Mouse (Mus musculus): ENCODE results near the gene Phldb2. TPM values are rescaled to one million over a fixed set of nuclear protein-coding genes. Genes with fewer than 3 reads are reported as not detected.

Gene Phldb2
- polyA plus RNA-seq, 1 experiment from 2014 or later: 37.2 TPM

DNA sequence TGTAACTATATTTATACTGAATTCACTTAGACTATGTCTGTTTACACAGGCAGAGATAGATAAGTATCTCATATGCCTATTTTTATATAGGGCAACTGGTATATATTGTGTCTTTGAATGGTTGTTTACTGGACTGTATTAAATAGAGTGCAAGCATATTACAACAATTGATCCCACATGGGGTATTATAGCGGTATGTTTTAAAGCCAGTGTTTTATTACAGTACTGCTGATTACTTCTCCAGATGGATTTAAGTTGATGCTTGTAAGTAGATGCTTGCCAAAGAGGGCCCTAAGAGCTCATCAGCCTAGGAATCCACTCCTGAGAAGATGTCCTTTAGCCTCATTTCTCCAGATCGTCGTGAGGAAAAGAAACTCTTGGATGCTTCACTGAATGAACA lies 84.4 kb downstream of the Phldb2 start:
- no peaks in the 10 kb centered on the region for H3K36me3 ChIP-seq
- H3K9ac ChIP-seq: no peak overlapping the region
- peaks cover 21% of the 10 kb centered on the region for H3K4me1 ChIP-seq
- 73% methylated on average over 3 of the region's 3 CpGs for WGBS
- H3K4me3 ChIP-seq: no peak overlapping the region
- H3K27ac ChIP-seq (replicated peaks): no peak overlapping the region
- no peak overlapping the region for H3K4me2 ChIP-seq
- no peaks in the 10 kb centered on the region for H3K9me3 ChIP-seq
- ATAC-seq (ENCODE audit: extremely low read depth, insufficient number of reproducible peaks, low FRiP score, low TSS enrichment): no peak
- no peaks in the 10 kb centered on the region for H3K27me3 ChIP-seq (replicated peaks)

- ATAC-seq (ENCODE audit: extremely low read depth, insufficient number of reproducible peaks, low FRiP score, low TSS enrichment): no peak
- H3K9ac ChIP-seq: no peak overlapping the region
- H3K27ac ChIP-seq (replicated peaks): no peak overlapping the region
- H3K4me3 ChIP-seq: no peak overlapping the region
- H3K36me3 ChIP-seq: no peaks in the 10 kb centered on the region
- WGBS: 81% methylated on average over 5 of the region's 5 CpGs
- H3K4me2 ChIP-seq: no peak overlapping the region
- no peaks in the 10 kb centered on the region for H3K9me3 ChIP-seq
- H3K4me1 ChIP-seq: no peaks in the 10 kb centered on the region
- H3K27me3 ChIP-seq (replicated peaks): no peaks in the 10 kb centered on the region
Observed at GRCm38 (mm10) chr16:45857277-45857863, 96.0 kb downstream of the Phldb2 start.

DNA sequence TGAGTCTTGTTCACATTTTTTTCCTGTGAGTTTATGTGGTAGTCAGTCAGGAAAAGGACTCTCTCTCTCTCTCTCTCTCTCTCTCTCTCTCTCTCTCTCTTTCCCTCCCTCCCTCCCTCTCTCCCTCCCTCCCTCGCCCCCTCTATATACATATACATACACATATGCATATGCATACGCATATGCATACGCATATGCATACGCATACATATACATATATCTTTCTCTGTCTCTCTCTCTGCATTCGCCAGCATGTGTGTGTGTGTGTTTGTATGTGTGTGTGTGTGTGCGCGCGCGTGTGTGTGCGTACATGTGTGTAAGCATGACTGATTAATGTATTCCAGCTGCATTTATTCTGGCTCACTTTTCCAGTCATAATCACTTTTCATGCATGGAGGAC lies 98.9 kb downstream of the Phldb2 start:
- 85% methylated on average over 10 of the region's 10 CpGs for WGBS
- Histone ChIP-seq H3K4me2 (no peak overlapping the region), H3K36me3 (no peaks in the 10 kb centered on the region), H3K4me1 (no peaks in the 10 kb centered on the region), H3K4me3 (no peak overlapping the region), H3K27ac (replicated peaks) (no peak overlapping the region), H3K9me3 (no peaks in the 10 kb centered on the region), H3K9ac (no peak overlapping the region), H3K27me3 (replicated peaks) (no peaks in the 10 kb centered on the region)
- ATAC-seq (ENCODE audit: extremely low read depth, insufficient number of reproducible peaks, low FRiP score, low TSS enrichment): no peak

DNA sequence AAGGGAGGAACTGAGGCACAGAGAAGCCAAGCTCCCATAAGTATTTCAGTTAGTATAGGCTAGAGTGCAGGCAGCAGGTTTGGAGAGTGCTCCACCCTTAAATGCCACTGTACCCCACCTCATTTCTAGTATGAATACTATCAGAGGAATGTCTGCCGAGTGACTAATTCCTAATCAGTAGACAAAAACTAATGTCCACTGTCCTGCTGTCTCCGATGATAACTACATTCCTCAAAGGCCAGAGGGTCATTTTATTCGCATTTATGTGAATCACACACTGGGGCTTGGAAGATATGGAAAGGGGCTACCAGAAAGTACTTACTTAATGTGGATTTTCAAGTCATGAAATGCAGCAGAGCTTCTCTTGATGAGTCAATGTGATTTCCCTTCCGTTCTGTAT lies 104.4 kb downstream of the Phldb2 start:
- H3K9ac ChIP-seq: no peak overlapping the region
- no peak overlapping the region for H3K4me2 ChIP-seq
- no peak overlapping the region for H3K4me3 ChIP-seq
- H3K4me1 ChIP-seq: peaks cover 11% of the 10 kb centered on the region
- H3K27me3 ChIP-seq (replicated peaks): no peaks in the 10 kb centered on the region
- H3K9me3 ChIP-seq: no peaks in the 10 kb centered on the region
- no peak for ATAC-seq (ENCODE audit: extremely low read depth, insufficient number of reproducible peaks, low FRiP score, low TSS enrichment)
- H3K27ac ChIP-seq (replicated peaks): no peak overlapping the region
- H3K36me3 ChIP-seq: no peaks in the 10 kb centered on the region
- WGBS: 27% methylated on average over 4 of the region's 4 CpGs

- Histone ChIP-seq H3K36me3 (peaks cover 2% of the 10 kb centered on the region; the same call in 1 of the 2 replicates), H3K4me2 (peak overlapping the region; percentile 80), H3K9me3 (no peaks in the 10 kb centered on the region), H3K9ac (peak overlapping the region; percentile 99), H3K4me1 (peaks cover 41% of the 10 kb centered on the region), H3K27ac (replicated peaks) (peak overlapping the region; percentile 93), H3K27me3 (replicated peaks) (no peaks in the 10 kb centered on the region), H3K4me3 (peak overlapping the region; percentile 89)
- ATAC-seq (ENCODE audit: extremely low read depth, insufficient number of reproducible peaks, low FRiP score, low TSS enrichment): no peak
- WGBS: 18% methylated on average over 10 of the region's 10 CpGs
Observed at GRCm38 (mm10) chr16:45844875-45845274, 108.5 kb downstream of the Phldb2 start.

DNA sequence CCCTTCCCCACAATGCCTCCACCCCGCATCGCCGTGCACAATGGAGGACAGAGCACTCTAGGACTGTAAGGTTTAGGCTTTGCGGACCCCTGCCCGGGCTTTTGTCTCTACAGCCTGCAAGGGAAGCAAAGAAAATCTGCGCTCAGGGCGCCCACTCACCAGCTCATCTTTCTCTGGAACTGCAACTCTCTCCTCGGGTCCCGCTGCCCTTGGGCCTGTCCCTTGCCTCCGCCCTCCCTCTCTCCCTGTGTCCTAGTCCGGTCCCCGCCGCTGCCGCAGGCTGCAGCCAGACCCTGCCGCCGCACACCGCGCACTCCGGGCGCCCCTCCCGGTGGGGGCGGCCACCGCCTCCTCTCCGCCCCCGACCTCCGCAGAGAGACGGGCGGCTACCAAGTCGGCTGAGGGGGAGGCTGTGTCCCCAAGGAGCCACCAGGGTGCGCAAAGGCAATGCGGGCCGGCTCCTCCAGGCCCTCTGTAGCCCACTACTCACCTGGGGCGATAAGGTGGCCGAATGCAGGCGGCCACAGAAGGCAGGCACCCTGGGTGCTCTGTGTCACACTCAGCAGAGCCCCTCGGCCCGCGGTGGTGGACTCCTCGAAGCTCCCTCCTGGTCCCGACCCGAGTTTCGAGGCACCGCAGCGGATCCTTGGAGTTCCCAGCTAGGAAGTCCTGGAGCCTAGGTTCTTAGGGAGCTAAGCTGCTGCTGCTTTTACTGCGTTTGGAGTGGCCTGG lies 109.2 kb downstream of the Phldb2 start:
- H3K36me3 ChIP-seq: peaks cover 4% of the 10 kb centered on the region; the same call in 1 of the 2 replicates
- H3K27me3 ChIP-seq (replicated peaks): no peaks in the 10 kb centered on the region
- H3K4me3 ChIP-seq: peak overlapping the region; percentile 89
- peak overlapping the region; percentile 93 for H3K27ac ChIP-seq (replicated peaks)
- peaks cover 48% of the 10 kb centered on the region for H3K4me1 ChIP-seq
- WGBS: under 1% methylated on average over 44 of the region's 45 CpGs
- no peaks in the 10 kb centered on the region for H3K9me3 ChIP-seq
- peak overlapping the region; percentile 80 for H3K4me2 ChIP-seq
- H3K9ac ChIP-seq: peak overlapping the region; percentile 99
- peak; percentile 78 for ATAC-seq (ENCODE audit: extremely low read depth, insufficient number of reproducible peaks, low FRiP score, low TSS enrichment)

GRCm38 (mm10) chr16:45843351-45843891 lies 110.0 kb downstream of the Phldb2 start:
- Histone ChIP-seq H3K4me3 (peak overlapping the region; percentile 89), H3K9me3 (no peaks in the 10 kb centered on the region), H3K9ac (peak overlapping the region; percentile 99), H3K27ac (replicated peaks) (peak overlapping the region; percentile 93), H3K4me2 (peak overlapping the region; percentile 80), H3K36me3 (peaks cover 4% of the 10 kb centered on the region; the same call in 1 of the 2 replicates), H3K4me1 (peaks cover 51% of the 10 kb centered on the region), H3K27me3 (replicated peaks) (no peaks in the 10 kb centered on the region)
- ATAC-seq (ENCODE audit: extremely low read depth, insufficient number of reproducible peaks, low FRiP score, low TSS enrichment): no peak; the same call in 1 of the 2 replicates
- WGBS: 2% methylated on average over 16 of the region's 16 CpGs

DNA sequence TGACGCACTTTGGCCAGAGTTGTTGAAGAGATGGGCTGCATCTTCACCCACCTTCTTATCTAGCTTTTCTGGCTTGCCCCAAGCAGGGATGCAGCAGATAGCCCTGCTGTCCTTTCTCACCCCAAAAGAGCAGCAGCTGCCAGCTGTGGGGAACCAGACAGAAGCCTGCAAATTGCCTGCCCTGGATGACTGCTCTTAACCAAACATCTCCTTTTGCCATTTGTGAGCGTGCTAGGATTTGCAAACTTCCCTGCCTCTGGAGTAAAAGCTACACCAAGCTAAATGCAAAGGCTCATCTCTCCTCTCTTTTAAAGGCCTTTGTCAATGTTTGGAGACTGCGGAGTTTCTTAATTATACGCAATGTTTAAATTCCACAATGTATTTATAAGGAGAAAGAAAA lies 111.0 kb downstream of the Phldb2 start:
- H3K4me1 ChIP-seq: peaks cover 61% of the 10 kb centered on the region
- no peaks in the 10 kb centered on the region for H3K9me3 ChIP-seq
- H3K4me3 ChIP-seq: peak overlapping the region; percentile 89
- peak overlapping the region; percentile 93 for H3K27ac ChIP-seq (replicated peaks)
- H3K4me2 ChIP-seq: peak overlapping the region; percentile 80
- 39% methylated on average over 4 of the region's 4 CpGs for WGBS
- ATAC-seq (ENCODE audit: extremely low read depth, insufficient number of reproducible peaks, low FRiP score, low TSS enrichment): no peak
- H3K36me3 ChIP-seq: peaks cover 4% of the 10 kb centered on the region; the same call in 1 of the 2 replicates
- H3K9ac ChIP-seq: peak overlapping the region; percentile 99
- H3K27me3 ChIP-seq (replicated peaks): no peaks in the 10 kb centered on the region

DNA sequence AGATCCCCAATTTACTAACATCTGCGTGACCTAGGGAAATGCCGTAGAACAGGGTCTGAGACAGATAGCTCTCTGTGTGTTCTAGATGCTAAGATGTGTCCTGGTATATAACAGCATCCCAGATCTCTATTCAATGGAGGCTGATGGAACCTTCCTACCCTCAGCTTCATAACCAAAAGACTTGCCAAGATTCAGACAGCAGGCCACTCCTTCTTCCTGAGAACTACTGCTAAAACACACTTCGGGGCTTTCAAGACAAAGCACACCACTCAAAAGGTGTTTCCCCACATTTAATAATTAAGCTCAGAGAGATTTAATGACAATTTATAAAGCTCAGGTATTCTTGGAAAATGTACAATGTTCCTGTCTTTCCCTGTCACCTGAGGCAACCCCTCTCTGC lies 111.6 kb downstream of the Phldb2 start:
- Histone ChIP-seq H3K36me3 (peaks cover 4% of the 10 kb centered on the region; the same call in 1 of the 2 replicates), H3K27me3 (replicated peaks) (no peaks in the 10 kb centered on the region), H3K27ac (replicated peaks) (peak overlapping the region; percentile 93), H3K4me3 (peak overlapping the region; percentile 89), H3K4me1 (peaks cover 67% of the 10 kb centered on the region), H3K4me2 (peak overlapping the region; percentile 80), H3K9ac (peak overlapping the region; percentile 99), H3K9me3 (no peaks in the 10 kb centered on the region)
- ATAC-seq (ENCODE audit: extremely low read depth, insufficient number of reproducible peaks, low FRiP score, low TSS enrichment): no peak
- WGBS: 67% methylated on average over 3 of the region's 3 CpGs

DNA sequence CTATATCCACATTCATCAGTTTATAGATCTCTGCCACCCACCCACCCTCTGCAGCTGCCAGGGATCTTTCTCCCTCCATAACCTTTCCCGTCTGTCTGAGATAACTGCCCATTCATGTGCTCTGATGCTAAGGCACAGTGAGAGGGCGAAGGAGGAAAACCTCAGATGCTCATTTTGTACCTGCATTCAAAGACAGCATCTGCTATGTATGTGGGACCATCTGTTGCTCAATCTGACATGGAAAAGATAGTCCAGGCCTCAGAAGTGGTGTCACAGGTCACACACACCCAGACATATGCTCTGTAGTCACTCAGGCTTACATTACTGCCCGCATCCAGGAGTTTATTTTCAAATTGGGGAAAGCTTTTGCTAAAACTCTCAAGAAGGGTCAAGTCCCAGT lies 112.4 kb downstream of the Phldb2 start:
- no peak overlapping the region for H3K27ac ChIP-seq (replicated peaks)
- H3K4me3 ChIP-seq: peak overlapping the region; percentile 89
- H3K36me3 ChIP-seq: peaks cover 4% of the 10 kb centered on the region; the same call in 1 of the 2 replicates
- H3K9ac ChIP-seq: peak overlapping the region; percentile 21; the same call in 1 of the 2 replicates
- ATAC-seq (ENCODE audit: extremely low read depth, insufficient number of reproducible peaks, low FRiP score, low TSS enrichment): no peak
- WGBS: 62% methylated on average over 3 of the region's 3 CpGs
- no peaks in the 10 kb centered on the region for H3K9me3 ChIP-seq
- H3K27me3 ChIP-seq (replicated peaks): no peaks in the 10 kb centered on the region
- H3K4me2 ChIP-seq: peak overlapping the region; percentile 80
- H3K4me1 ChIP-seq: peaks cover 74% of the 10 kb centered on the region

- Histone ChIP-seq H3K27me3 (replicated peaks) (no peaks in the 10 kb centered on the region), H3K27ac (replicated peaks) (peak overlapping the region; percentile 92), H3K4me3 (no peak overlapping the region), H3K4me2 (peak overlapping the region; percentile 52), H3K9ac (peak overlapping the region; percentile 69), H3K9me3 (no peaks in the 10 kb centered on the region), H3K36me3 (peaks cover 4% of the 10 kb centered on the region; the same call in 1 of the 2 replicates), H3K4me1 (peaks cover 85% of the 10 kb centered on the region)
- WGBS: 23% methylated on average over 5 of the region's 5 CpGs
- peak; percentile 26; the same call in 1 of the 2 replicates for ATAC-seq (ENCODE audit: extremely low read depth, insufficient number of reproducible peaks, low FRiP score, low TSS enrichment)
Observed at GRCm38 (mm10) chr16:45837541-45838342, 115.7 kb downstream of the Phldb2 start.

Measured in heart, embryonic 13.5 days (tissue).